In the genomic region with DNA sequence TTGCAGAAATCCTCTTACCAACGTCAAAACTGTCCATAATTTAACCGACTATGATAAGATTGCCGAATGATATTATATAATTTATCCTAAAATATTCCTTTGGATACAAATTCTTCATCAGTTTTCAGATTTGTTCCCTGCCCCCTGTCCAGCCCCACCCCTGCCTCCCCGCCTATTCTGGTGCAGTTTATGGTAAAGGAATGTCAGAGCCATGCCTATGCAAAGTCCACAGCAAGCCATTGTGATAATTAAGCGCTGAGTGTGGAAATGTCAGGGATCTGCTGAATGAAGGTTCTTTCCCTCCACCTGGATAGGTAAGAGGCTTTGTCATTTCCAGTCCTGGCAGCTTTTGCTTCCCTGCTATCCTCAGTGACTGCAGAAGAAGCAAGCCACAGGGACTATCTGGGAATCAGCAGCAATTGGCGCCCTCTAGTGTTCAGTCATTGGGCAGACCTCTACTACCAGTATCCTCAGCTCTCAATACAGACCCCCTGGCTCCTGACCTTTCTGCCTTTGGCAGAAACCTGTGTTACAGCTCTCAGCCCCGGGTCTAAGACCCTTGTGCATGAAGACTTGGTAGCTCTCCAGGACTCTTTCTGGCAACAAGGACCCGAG, we compare ENCODE assay signal across 8 mouse cellular contexts. TPM values are rescaled to one million over a fixed set of nuclear protein-coding genes. Genes with fewer than 3 reads are reported as not detected.
DNase-seq lines count a peak whose midpoint lies in the region; ATAC-seq and TF ChIP-seq lines count a peak whose summit lies in the region.
"Not testable (repeated sequence)": the region's sequence is repeated elsewhere in the genome, so short reads cannot be mapped to it uniquely, and the experiment has no call there.

No protein-coding gene starts in this region.

- not testable (repeated sequence) for H3K27me3 ChIP-seq in liver, postnatal 0 days (ENCODE audit: insufficient read depth, low read length); neural tube, embryonic 15.5 days (replicated peaks)

- not testable (repeated sequence) for H3K9ac ChIP-seq in liver, postnatal 0 days (replicated peaks)
- peak overlapping the region; percentile 36; the same call in 1 of the 2 replicates for H3K9ac ChIP-seq in neural tube, embryonic 15.5 days (replicated peaks)

- intact Hi-C loops in heart, postnatal 36 days (cut with DNase I), result loop anchor here (10.0 kb wide), 1 partner anchor 149 kb away; no protein-coding TSS in a partner anchor

- not testable (repeated sequence) for H3K4me3 ChIP-seq in liver, postnatal 0 days (ENCODE audit: low read depth, low read length); neural tube, embryonic 15.5 days (replicated peaks)

- DNase-seq in MN1 (ENCODE audit: low spot score), result peak; percentile 60
- peak; percentile 92 for DNase-seq in cerebellum, adult 9-10 months
- peak; percentile 70 for DNase-seq in forelimb bud, embryonic 11.5 days (ENCODE audit: low read depth, low spot score)
- DNase-seq in heart, postnatal 36 days, result peak; percentile 74 to 76
- peak; percentile 83 to 96 for DNase-seq in layer of hippocampus, adult 18-20 months (ENCODE audit: low spot score in 2 of 2)
- peak; percentile 67 for DNase-seq in liver, postnatal 0 days
- peak; percentile 83 for DNase-seq in testis, postnatal 10 days (ENCODE audit: low spot score)

- H3K36me3 ChIP-seq in liver, postnatal 0 days (replicated peaks; ENCODE audit: insufficient read depth, low read length); neural tube, embryonic 15.5 days: not testable (repeated sequence)

- peak; percentile 66 for ATAC-seq in liver, postnatal 0 days
- ATAC-seq in neural tube, embryonic 15.5 days (ENCODE audit: low FRiP score), result peak; percentile 97

- H3K4me2 ChIP-seq in liver, postnatal 0 days (ENCODE audit: low read depth, low read length), result peak overlapping the region; percentile 29; the same call in 1 of the 2 replicates
- H3K4me2 ChIP-seq in neural tube, embryonic 15.5 days, result peak overlapping the region; percentile 44

- 34% methylated on average over 8 of the region's 8 CpGs for WGBS in liver, postnatal 0 days (ENCODE audit: insufficient replicate concordance)
- 35% methylated on average over 8 of the region's 8 CpGs for WGBS in neural tube, embryonic 15.5 days

- not testable (repeated sequence) for TF ChIP-seq EP300 in liver, postnatal 0 days (IDR thresholded peaks at IDR 0.05; ENCODE audit: low read depth)

- not testable (repeated sequence) for H3K4me1 ChIP-seq in liver, postnatal 0 days (ENCODE audit: insufficient read depth); neural tube, embryonic 15.5 days

- peak overlapping the region; percentile 81 for H3K27ac ChIP-seq in liver, postnatal 0 days (ENCODE audit: low read depth)
- peak overlapping the region; percentile 60 for H3K27ac ChIP-seq in neural tube, embryonic 15.5 days (replicated peaks)

- peak; percentile 82 for TF ChIP-seq CTCF in liver, postnatal 0 days (IDR thresholded peaks at IDR 0.05; ENCODE audit: low read depth)

- not testable (repeated sequence) for H3K9me3 ChIP-seq in liver, postnatal 0 days (ENCODE audit: low read length); neural tube, embryonic 15.5 days (replicated peaks)

RNA-seq across cellular contexts. Expression of gene Klrb1, which starts 30.9 kb away (rescaled TPM):
- total RNA-seq in heart, postnatal 36 days (2021), result not detected
- total RNA-seq in layer of hippocampus, adult 18-20 months (2021), result not detected
- polyA plus RNA-seq in liver, postnatal 0 days (2015; fragmentation: Nextera tagmentation; extraction: Ambion mirVana), result not detected in 2 replicates
- 0.95 and 1.00 TPM in 2 replicates for polyA plus RNA-seq in neural tube, embryonic 15.5 days (2015; fragmentation: Nextera tagmentation; extraction: Ambion mirVana)

RNA-seq across cellular contexts. Expression of gene Klrb1c, which starts 35.3 kb away (rescaled TPM):
- total RNA-seq in heart, postnatal 36 days (2021), result under 1 TPM in 1 of 2 experiments, not detected in 1; 0.16 TPM
- total RNA-seq in layer of hippocampus, adult 18-20 months (2021), result not detected
- polyA plus RNA-seq in liver, postnatal 0 days (2015; fragmentation: Nextera tagmentation; extraction: Ambion mirVana), result 0.64 and 1.1 TPM in 2 replicates
- 0.09 and 0.70 TPM in 2 replicates for polyA plus RNA-seq in neural tube, embryonic 15.5 days (2015; fragmentation: Nextera tagmentation; extraction: Ambion mirVana)
